Mouse (Mus musculus): ENCODE measurements at regions not wholly inside any gene's neighbourhood (a gene's known extent, or its start where the extent isn't known, plus 50 kb on each side); places are given as distances from the start of the nearest gene placed in this dataset.

DNA sequence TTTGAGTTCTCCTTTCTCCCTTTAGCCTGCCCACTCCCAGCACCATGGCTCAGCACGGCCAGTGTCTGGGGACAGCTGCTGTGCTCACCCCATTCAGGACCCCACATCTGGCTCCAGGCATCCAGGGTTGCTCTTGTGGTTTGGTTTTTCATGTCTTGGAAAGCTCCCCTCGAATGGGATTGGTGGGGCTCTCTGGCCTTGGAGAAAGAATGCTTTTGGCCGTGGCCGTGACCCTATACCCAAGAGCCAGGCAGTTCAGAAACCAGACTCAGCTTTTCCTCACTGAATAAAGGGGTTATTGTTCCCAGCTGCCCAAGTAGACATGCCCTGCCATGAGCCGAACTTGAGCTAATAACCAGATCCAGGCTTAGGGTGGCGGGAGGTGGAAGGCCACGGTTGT is 691.8 kb upstream of the 3110018I06Rik start:
- no peak for DNase-seq

DNA sequence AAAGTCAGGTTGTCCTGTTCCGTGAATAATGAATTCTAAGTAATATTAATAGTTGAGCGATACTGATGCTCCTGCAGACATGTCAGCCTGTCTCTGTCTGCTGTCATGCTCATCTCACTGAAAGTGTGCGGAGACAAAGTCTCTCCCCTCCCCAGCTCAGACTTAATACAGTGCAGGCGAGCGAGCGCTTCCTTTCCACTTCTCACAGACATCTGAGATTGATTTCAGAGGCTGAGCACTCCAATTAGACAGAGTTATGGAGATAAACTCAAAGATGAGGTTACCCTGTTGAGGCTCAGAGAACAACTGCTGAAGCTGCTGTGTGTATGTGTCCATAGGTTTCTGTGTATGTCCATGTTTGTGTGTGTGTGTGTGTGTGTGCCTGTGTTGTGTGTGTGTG is 668.7 kb upstream of the 3110018I06Rik start:
- no peak for DNase-seq

DNA sequence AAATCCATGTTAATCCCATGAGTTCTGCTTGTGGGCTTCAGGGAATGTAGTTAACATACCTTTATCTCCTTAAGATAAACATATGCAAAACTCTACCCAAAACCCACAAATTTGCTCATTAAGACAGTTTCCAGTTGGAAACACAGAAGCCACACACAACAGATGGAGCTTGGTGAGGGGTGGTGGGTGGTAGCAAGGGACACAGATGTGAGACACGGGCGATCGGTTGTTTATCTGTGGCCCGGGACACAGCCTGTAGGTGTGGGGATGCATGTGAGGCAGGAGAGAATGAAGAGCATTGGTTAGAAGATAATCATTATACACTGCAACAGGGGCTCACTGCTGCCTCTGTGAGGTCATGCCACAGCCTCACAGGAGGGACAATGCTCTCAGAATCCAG is 666.1 kb upstream of the 3110018I06Rik start:
- DNase-seq, result peak; percentile 14

DNA sequence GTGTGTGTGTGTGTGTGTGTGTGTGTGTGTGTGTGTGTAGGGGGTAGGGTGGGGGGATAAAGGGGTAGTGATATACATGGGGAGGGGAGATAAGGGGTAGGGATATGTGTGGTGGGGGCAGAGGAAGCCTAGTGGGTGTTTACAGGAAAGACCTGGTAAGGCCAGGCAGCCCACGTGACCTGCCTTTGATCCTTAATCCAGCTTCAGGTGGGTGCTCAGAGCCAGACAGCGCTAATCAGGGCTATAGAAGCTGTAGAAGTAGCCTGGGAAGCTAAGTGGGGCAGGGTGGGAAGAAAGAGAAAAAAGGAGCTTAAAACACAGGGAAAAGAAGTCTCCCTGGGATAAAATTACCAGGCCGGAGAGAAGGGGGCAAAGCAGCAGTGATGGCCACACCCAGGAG is 659.9 kb upstream of the 3110018I06Rik start:
- DNase-seq, result no peak

DNA sequence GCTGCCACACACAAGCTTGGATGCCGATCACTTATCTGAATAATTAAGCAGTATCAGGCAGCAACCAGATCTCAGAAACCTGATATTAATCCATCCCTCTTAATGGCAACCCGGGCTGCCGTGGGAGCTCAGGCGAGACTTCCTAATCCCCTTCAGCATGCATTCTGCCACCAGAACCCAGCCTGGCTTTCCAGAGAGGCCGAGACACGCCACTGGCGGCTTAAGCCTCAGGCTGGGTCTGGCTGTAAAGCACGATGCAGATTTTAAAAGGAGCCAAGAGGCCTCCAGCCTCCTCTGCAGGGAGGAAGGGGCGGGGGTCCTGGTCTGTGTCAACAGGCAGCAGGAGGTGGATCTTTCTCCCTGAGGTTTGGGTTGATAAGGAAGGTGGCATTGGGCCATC is 659.1 kb upstream of the 3110018I06Rik start:
- no peak for DNase-seq

DNA sequence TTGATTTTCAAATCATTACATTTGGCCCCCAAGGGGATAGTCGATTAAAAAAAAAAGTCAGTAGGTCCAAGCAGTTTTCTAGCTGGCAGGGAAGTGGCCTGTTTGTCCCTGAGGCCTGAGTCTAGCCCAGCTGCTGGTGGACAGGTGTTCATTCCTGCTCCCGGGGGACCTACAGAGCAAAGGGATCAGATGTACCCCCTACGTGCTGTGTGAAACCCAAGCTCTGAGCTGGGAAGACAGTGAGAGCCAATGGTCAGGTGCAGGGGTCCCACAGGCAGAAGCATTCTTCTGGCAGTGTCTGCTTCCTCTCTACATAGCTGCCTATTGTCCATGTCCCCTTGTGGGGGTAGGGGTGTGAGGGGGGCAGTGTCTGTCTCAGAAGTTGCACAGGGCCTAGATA is 653.2 kb upstream of the 3110018I06Rik start:
- no peak for DNase-seq

DNA sequence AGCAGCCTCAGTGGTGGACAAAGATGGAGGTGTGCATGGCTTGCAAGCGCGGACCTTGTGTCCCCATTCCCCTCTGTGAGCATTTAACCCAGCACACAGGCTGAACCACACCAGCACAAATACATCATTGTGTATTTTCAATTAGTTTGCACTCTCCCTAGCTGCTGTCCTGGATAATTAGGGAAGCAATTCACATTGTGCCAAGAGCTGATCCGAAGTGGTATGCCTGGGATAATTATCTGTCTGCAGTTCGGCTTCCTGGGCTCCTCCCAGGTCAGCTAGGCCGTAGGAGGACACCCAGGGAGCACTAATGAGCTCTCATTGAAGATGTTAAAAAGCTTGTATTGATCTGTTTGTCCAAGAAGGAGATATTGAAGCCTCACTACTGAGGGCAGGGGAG is 648.8 kb upstream of the 3110018I06Rik start:
- no peak for DNase-seq

DNA sequence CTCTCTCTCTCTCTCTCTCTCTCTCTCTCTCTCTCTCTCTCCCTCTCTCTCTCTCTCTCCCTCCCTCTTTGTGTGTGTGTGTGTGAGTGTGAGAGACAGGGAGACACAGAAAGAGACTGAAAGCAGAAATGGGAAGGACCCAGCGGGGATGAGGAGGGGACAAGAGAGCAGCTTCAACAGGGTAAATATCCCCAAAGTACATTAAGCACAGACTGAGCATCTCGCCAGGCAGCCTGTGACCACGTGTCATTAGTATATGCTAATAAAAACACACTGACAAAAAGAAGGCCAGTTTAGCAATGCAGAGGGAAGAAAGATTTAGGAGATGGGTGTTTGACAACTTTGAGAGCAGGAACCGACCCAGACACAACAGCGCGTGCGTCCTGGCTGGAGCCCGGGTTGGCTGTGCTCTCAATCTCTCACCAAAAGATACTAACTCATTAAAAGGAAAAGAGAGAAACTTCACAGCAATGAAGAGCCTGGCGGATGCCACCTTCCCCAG is 648.2 kb upstream of the 3110018I06Rik start:
- DNase-seq, result no peak

DNA sequence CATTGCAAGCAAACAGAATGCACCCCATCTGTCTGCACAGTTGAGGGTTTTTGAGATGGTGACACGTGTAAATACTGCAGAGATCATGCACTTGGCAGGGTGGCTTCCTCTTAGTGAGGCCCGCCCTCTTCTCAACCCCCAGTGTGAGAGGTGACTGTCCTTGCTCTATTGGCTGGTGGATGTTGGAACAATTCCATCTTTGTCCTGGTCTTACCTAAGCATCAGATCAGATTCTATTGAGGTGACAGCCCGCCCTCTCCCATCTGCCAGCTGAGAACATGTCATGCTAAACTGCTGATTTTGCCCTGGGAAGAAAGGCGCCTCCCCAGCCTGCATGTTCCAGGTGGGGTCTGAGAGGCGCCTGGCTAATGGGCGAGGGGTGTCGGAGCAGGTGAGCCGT is 646.4 kb upstream of the 3110018I06Rik start:
- no peak for DNase-seq

DNA sequence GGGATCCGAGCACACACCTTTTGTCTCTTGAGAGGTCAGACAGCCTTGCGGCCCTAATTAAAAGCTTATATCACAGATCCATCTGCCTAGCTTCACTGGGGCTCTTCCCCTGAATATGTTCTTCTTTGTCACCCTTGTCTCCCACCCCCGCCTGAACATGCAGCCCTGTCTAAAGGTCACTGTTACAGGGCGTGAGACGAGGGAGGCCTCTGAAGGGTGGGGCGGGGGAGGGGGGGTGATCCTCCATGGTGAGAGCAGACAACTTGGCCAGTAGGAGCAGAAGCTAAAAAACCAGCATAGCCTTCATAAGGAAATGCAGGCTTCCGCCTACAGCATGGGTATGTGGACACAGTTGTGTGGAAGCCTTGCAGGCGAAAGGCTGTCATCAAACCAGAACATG is 646.0 kb upstream of the 3110018I06Rik start:
- no peak for DNase-seq

DNA sequence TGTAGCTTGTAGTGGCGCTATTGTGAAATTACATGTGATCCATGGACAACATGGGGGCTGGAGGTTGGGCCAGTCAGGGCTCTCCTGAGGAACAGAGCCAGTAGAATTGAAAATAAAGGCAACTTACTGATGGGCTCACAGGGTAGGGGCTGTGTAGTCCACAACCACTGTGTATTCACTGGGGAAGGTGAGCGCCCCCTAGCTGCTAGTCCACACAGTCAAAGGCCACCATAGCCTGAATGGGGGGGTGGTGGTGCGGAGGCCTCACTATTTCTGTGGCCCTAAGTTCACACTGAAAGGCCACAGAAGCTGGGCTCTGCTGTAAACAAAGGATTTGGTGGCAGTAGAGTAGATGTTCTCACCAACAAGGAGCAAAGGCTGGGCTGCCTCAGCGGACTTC is 636.8 kb upstream of the 3110018I06Rik start:
- DNase-seq, result no peak

DNA sequence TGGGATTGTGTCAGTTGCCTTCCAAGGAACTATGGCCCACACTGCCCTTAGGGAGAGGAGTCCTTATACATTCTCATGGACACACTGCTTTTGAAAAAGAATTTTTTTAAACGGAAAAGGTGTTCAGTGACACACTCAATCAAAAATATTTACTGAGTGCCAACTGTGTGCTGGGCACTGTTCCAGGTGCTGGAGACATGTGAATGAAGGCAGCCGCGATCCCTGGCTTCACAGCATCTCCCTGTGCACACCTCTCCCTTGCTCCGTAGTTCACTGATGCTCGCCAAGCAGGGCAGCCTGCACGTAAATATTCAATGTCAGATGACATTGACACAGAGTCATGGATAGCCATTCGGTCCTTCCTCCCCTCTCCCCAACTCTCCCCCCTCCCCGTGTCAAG is 635.7 kb upstream of the 3110018I06Rik start:
- DNase-seq, result no peak

DNA sequence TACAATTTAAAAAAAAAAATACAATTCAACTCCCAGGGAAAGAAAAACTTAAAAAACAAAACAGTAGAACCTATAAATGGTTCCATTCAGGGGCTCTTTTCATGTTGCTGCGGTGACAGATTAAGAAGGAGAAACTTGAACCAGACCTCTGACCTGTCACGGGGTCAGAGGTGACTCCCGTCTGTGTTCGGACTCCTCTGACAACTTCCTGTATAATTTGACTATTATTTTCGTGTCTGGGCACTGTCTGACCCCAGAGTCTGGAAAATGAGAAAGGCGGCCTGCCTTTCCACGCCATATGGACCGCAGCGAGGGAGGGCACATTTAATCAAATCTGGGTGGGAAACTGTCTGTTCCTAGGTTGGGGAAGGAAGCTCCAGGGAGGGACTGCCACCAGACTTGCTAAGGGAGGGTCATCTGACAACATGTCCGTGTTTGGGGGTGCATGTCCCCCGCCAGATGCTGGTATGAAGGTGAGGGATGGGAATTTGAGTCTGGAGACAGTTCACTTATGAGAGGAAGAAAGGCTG is 634.7 kb upstream of the 3110018I06Rik start:
- no peak for DNase-seq

DNA sequence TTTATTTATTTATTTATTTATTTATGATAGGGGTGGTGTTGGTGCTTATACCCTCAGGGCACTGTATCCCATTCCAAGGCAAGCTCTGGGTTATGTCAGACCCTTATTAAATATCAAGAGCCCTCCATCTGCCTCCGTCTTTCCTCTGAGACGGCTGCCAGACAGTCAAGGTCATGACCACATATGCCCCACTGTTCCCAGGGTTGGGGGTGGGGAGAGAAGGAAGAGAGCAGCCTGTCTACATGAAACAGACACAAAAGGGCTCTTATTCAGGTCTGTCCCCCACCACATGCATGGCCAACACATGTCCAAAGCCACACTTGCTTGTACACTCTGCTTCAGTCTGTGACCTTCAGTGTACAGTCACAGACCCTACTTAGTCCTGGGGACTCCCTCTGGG is 632.9 kb upstream of the 3110018I06Rik start:
- no peak for DNase-seq

DNA sequence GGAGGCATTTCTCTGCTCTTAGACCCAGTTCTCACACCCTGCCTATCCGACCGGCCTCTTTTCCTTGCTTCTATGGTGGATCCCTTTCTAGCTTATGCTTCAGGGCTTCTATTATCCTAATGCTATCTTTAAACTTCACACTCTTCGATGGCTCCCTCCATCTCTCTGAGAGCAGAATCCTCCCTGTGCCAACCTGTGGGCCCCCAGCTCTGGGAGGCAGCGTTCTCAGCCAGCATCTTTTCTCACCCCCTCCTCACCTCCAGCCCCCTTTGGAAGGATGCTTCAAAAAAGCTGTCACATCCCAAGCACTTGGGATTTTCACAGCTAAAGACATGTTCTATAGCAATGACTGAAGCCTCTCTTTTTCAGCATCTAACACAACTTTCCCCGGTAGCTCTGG is 626.8 kb upstream of the 3110018I06Rik start:
- DNase-seq, result peak; percentile 9

DNA sequence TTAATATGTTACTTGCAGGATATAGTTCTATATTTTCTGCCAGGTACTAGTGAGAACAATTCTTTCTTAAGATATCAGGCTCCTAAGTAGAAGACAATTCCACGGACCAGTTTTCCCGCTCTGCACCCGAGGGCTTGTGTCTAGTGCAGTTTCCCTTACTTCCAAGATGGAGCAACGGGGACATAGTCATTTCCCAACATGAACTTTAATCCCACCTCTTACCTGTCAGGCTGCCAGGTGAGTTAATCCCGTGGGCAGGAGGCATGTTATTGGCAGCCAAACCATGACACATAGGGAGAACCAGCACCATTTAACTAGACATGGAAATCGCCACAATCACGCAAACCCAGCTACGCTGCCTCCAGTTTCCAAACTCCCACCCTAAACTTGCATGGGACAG is 624.4 kb upstream of the 3110018I06Rik start:
- no peak for DNase-seq

DNA sequence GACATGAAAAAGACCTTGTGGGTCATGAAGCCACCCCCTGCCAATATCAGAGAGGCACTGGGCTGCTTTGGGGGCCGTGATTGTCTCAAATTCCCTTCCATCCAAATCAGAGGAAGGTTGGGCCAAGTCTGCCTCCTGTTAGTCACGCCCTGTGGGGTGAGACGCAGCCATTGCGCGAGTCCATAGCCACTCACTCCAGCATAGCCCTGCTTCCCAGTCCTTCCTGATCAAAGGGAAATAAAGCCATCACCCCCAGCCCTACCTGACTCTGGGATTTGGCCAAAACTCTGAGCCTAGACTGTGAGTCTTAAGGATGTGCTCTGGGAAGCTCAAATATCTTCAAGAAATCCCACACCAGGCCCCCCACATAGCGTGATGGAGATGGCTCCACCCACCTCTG is 620.4 kb upstream of the 3110018I06Rik start:
- no peak for DNase-seq

DNA sequence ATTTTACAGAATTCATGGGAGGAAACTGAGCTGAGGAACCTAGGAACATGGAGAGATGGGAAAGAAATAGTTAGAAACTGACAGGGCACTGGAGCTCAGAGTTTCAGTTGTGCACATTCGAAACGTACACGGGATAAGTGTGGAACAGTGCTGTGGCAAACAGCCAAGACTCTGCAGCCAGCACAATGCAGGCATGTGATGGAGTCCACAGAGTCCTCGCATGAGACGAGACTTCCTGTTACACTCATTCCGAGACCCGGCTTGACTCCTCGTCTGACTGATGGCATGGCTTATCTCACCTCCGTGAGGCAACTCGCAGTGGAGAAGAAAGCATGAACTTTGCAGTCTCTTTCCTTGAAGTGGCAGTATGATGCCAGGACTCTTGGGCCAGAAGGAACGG is 617.0 kb upstream of the 3110018I06Rik start:
- no peak for DNase-seq

DNA sequence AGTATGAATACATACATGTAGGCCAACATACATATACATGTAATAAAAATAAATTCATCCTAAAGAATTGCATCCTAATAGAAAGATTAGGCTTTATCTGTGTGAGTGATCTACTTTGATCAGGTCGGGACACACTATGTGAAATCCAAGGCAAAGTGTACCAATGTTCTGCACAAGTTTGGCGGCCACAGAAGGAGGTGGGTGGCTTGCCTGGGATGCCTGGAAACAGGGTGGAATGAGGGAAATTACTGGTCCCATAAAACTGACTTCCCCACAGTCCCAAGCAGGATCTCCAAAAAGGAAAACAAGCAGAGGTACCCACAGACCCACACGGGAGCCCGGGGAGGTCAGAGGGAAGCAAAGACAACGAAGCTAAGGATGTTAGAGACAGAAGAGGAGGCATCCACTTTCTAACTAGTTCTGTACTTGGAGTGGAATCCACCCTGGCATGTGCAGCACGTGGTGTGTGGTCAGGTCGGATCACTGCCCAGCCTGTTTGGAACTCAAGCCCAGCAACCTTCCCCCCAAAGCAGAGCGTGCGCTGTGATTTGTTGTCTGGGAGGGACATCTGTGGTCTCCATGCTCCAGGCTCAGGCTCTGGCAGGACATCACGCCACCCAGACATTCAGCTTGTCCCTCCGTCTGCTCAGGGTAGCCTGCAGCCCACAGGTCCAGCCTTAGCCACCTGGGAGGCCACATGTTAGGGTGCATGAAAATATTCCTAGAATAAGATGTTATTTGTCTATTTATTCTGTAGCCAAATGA is 615.3 kb upstream of the 3110018I06Rik start:
- DNase-seq, result no peak

DNA sequence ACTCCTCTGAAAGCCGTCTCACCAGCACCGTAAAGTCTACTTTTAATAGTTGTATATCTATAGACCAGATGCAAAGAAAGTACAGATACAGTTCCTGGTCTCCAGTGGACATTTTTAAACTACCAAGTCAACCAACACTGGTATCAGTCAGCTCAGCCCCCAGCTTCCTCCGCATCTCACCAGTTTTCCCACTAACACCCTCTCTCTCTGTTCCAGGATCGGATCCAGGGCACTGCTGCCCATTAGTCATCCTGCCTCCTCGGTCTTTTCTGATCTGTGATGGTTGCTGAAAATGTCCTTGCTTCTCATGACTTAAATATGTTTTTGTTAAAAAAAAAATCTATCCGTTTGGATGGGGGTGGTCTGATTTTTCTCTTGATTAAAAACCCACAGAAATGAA is 598.1 kb upstream of the 3110018I06Rik start:
- peak; percentile 31 for DNase-seq

DNA sequence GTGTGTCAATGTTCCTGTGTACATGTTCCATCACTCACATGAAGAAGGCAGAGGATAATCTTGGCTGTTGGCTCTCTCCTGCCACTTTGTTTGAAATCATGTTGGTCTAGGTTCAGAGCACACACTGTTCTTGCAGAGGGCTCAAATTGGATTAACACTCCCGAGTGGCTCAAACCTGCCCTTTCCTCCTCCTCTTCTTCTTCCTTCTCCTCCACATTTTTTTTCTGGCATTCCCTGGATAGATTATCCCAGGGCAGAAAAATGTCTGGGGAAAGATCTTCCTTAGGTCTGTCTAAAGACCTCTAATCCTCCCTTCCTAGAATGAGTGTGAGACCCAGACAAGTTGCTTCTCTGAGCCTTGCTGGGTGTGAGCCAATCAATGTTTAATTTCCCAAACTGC is 594.4 kb upstream of the 3110018I06Rik start:
- no peak for DNase-seq

DNA sequence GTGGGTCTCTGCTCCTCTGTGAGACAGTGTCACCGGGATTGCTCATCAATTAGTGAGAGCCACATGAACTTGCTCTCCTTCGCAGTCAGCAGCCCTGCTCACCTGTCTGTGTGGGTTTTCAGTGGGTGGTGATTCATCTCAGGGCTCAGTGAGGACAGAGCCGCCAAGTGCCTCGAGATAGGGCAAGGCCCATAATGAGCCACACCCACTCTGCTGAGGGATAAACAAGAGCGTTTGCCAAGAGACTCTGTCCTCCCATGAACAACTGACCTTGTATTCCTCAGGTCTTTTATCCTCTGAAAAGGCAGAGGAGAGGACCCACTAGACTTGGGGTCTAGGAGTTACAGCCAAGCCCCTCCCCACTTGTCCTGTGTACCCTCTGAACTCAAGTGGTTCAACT is 584.2 kb upstream of the 3110018I06Rik start:
- DNase-seq, result no peak

DNA sequence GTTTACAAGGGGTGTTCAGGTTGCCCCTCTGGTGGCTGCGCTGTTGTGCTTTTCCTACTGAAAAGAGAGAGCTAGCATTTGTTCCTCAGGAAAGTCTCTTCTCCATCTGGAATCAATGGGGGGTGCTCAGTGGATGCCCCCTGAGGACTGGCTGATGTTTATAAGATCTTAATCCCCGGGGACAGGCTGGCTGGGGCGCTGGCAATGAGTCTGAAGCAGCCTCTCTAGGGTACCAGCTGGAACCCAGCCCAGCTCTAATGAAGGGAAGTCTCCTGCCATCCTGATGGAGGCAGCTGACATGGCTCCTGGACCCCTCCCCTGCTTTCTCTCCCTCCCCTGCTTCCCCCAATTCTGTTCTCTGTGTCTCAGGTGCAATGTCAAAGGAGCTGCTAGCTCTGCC is 575.6 kb upstream of the 3110018I06Rik start:
- DNase-seq, result no peak

DNA sequence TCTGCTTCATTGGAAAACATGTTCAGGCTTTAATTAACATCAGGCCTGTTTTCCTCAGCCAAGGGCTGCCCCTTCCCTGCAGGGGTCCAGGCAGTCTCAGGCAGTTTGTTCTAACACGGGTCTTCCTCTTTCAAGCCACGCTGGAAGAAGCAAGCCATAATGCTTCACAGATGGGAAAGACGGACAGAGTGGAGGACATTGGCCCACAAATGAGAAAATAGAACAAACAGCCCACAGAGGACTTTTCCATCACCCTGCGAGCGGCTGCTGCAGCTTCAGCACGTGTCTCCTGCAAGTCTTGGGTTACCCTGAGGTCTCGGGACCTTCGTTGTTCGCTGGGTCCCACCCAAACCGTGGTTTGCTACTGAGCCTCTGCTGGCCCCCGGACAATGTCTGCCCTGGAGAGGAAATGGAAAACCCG is 565.9 kb upstream of the 3110018I06Rik start:
- DNase-seq, result no peak

DNA sequence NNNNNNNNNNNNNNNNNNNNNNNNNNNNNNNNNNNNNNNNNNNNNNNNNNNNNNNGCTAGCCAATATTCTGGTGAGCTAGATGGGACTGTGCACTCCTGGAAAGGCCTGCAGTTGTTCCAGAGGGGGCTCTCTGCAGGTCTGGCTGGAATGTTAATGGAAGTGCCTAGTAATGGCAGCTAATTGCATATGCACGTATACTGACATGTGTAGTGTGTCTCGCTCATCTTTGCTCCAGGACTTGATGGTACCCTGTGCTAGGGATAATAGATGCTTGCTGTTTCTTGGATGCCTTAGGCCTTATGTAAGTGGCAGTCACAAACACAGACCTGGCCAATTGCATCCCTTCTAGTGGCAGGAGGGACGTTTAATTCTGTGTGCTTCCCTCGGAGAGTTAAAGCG is 560.0 kb upstream of the 3110018I06Rik start:
- DNase-seq, result no peak
